Mouse (Mus musculus) liver, embryonic 11.5 days (tissue): ENCODE measurements around the gene Wnt7b. TPM values are rescaled to one million over a fixed set of nuclear protein-coding genes. Genes with fewer than 3 reads are reported as not detected.

Experiments
- ATAC-seq: fragments of 200-750 bp; cut with Nextera tagmentation; replicated peaks from 2 replicates; pipeline ENCODE4 v1.8.0; 2017; ENCODE audit warnings: moderate number of reproducible peaks, mild to moderate bottlenecking, moderate TSS enrichment, moderate library complexity; ENCODE audit not compliant: low FRiP score
- DNase-seq: peaks from one replicate; pipeline ENCODE4 v3.0.0-alpha.2; 2017; ENCODE audit warnings: low spot score
- H3K27ac ChIP-seq: fragments of 300-500 bp; sonication (generic); 2 replicates; pipeline ENCODE4 v1.5.1; 2014; ENCODE audit warnings: mild to moderate bottlenecking, low read depth, low read length, control low read depth
- H3K27me3 ChIP-seq: fragments of 300-500 bp; sonication (generic); replicated peaks from 2 replicates; pipeline ENCODE4 v1.6.1; 2014; ENCODE audit warnings: low read length, mixed read lengths; ENCODE audit not compliant: control insufficient read depth, insufficient read depth
- H3K36me3 ChIP-seq: fragments of 300-500 bp; sonication (generic); 2 replicates; pipeline ENCODE4 v1.6.1; 2014; ENCODE audit warnings: mild to moderate bottlenecking, low read length, moderate library complexity, mixed read lengths; ENCODE audit not compliant: control insufficient read depth, insufficient read depth
- H3K4me1 ChIP-seq: fragments of 300-500 bp; sonication (generic); replicated peaks from 2 replicates; pipeline ENCODE4 v1.6.1; 2014; ENCODE audit warnings: low read length, mixed read lengths; ENCODE audit not compliant: control insufficient read depth, insufficient read depth
- H3K4me2 ChIP-seq: fragments of 300-500 bp; sonication (generic); 2 replicates; pipeline ENCODE4 v1.6.1; 2014; ENCODE audit warnings: mild to moderate bottlenecking, control low read depth, moderate library complexity
- H3K4me3 ChIP-seq: fragments of 300-500 bp; sonication (generic); 2 replicates; pipeline ENCODE4 v1.5.1; 2014; ENCODE audit warnings: low read depth, low read length, control low read depth
- H3K9ac ChIP-seq: fragments of 300-500 bp; sonication (generic); 2 replicates; pipeline ENCODE4 v1.6.1; 2014; ENCODE audit warnings: low read depth, low read length, control low read depth
- H3K9me3 ChIP-seq: fragments of 300-500 bp; sonication (generic); 2 replicates; pipeline ENCODE4 v1.6.1; 2016; ENCODE audit warnings: low read length, inconsistent platforms, mixed read lengths; ENCODE audit not compliant: control insufficient read depth
- WGBS: fragments of 180-500 bp; shearing (Covaris S2); extraction: QIAGEN DNeasy Blood & Tissue Kit; methylation state at CpG from one replicate; pipeline ENCODE4 v1.1.7; 2014; 5-methylcytosine and 5-hydroxymethylcytosine counted together
- polyA plus RNA-seq: library from polyadenylated mRNA; unstranded; fragments of >200 nt; fragmentation: Nextera tagmentation; extraction: Ambion mirVana; gene quantifications from 2 replicates; pipeline ENCODE4 v1.2.1, GENCODE M21; 2014

The Wnt7b gene
- polyA plus RNA-seq, 1 experiment from 2014 or later = 2.2 TPM

GRCm38 (mm10) chr15:85612660-85613357, 30.5 kb upstream of the Wnt7b start:
- Histone ChIP-seq H3K4me2 (no peak overlapping the region), H3K36me3 (no peaks in the 10 kb centered on the region), H3K4me1 (no peaks in the 10 kb centered on the region; the same call in 1 of the 2 replicates), H3K27me3 (peaks cover 20% of the 10 kb centered on the region), H3K9me3 (0 out of 2 replicates have a peak, but pooled peaks cover 2% of the 10 kb centered on the region), H3K9ac (no peak overlapping the region), H3K4me3 (no peak overlapping the region), H3K27ac (no peak overlapping the region)
- WGBS = 61% methylated on average over 8 of the region's 8 CpGs
- DNase-seq = no peak
- no peak for ATAC-seq

GRCm38 (mm10) chr15:85611701-85612520, 29.6 kb upstream of the Wnt7b start:
- H3K4me1 ChIP-seq = no peaks in the 10 kb centered on the region; the same call in 1 of the 2 replicates
- 0 out of 2 replicates have a peak, but pooled peaks cover 2% of the 10 kb centered on the region for H3K9me3 ChIP-seq
- DNase-seq (no peak), ATAC-seq (no peak)
- no peak overlapping the region for H3K9ac ChIP-seq
- H3K4me3 ChIP-seq = no peak overlapping the region
- peaks cover 20% of the 10 kb centered on the region for H3K27me3 ChIP-seq
- no peak overlapping the region for H3K4me2 ChIP-seq
- H3K27ac ChIP-seq = no peak overlapping the region
- 73% methylated on average over 16 of the region's 16 CpGs for WGBS
- no peaks in the 10 kb centered on the region for H3K36me3 ChIP-seq

- DNase-seq (no peak), ATAC-seq (no peak; the same call in 1 of the 2 replicates)
- H3K4me2 ChIP-seq = no peak overlapping the region
- H3K4me1 ChIP-seq = no peaks in the 10 kb centered on the region; the same call in 1 of the 2 replicates
- H3K9ac ChIP-seq = no peak overlapping the region
- 0 out of 2 replicates have a peak, but pooled peaks cover 2% of the 10 kb centered on the region for H3K9me3 ChIP-seq
- no peaks in the 10 kb centered on the region for H3K36me3 ChIP-seq
- H3K27ac ChIP-seq = no peak overlapping the region
- no peak overlapping the region for H3K4me3 ChIP-seq
- H3K27me3 ChIP-seq = peaks cover 16% of the 10 kb centered on the region
- WGBS = 47% methylated on average over 8 of the region's 8 CpGs
Observed at GRCm38 (mm10) chr15:85610618-85611218, 28.4 kb upstream of the Wnt7b start.

GRCm38 (mm10) chr15:85610120-85610519, 27.8 kb upstream of the Wnt7b start:
- no peaks in the 10 kb centered on the region; the same call in 1 of the 2 replicates for H3K4me1 ChIP-seq
- no peak overlapping the region for H3K27ac ChIP-seq
- no peak overlapping the region for H3K4me3 ChIP-seq
- DNase-seq (no peak), ATAC-seq (no peak)
- H3K9ac ChIP-seq = no peak overlapping the region
- no peak overlapping the region for H3K4me2 ChIP-seq
- H3K9me3 ChIP-seq = 0 out of 2 replicates have a peak, but pooled peaks cover 2% of the 10 kb centered on the region
- H3K27me3 ChIP-seq = peaks cover 10% of the 10 kb centered on the region
- 59% methylated on average over 5 of the region's 5 CpGs for WGBS
- H3K36me3 ChIP-seq = no peaks in the 10 kb centered on the region

- no peak overlapping the region for H3K4me2 ChIP-seq
- 0 out of 2 replicates have a peak, but pooled peaks cover 2% of the 10 kb centered on the region for H3K9me3 ChIP-seq
- DNase-seq (no peak), ATAC-seq (no peak)
- 81% methylated on average over 5 of the region's 5 CpGs for WGBS
- no peak overlapping the region for H3K9ac ChIP-seq
- no peak overlapping the region for H3K4me3 ChIP-seq
- no peaks in the 10 kb centered on the region for H3K36me3 ChIP-seq
- H3K4me1 ChIP-seq = no peaks in the 10 kb centered on the region; the same call in 1 of the 2 replicates
- no peak overlapping the region for H3K27ac ChIP-seq
- H3K27me3 ChIP-seq = peaks cover 3% of the 10 kb centered on the region; the same call in 1 of the 2 replicates
Observed at GRCm38 (mm10) chr15:85609266-85610004, 27.2 kb upstream of the Wnt7b start.

GRCm38 (mm10) chr15:85605962-85606610, 23.8 kb upstream of the Wnt7b start:
- ATAC-seq (no peak), DNase-seq (no peak)
- H3K27ac ChIP-seq = no peak overlapping the region
- H3K4me1 ChIP-seq = no peaks in the 10 kb centered on the region
- H3K9ac ChIP-seq = no peak overlapping the region
- no peaks in the 10 kb centered on the region; the same call in 1 of the 2 replicates for H3K27me3 ChIP-seq
- WGBS = 60% methylated on average over 17 of the region's 17 CpGs
- H3K4me3 ChIP-seq = no peak overlapping the region
- H3K4me2 ChIP-seq = no peak overlapping the region
- no peaks in the 10 kb centered on the region for H3K9me3 ChIP-seq
- no peaks in the 10 kb centered on the region for H3K36me3 ChIP-seq

- DNase-seq = no peak
- H3K27me3 ChIP-seq = peaks cover under 1% of the 10 kb centered on the region
- no peak overlapping the region for H3K4me3 ChIP-seq
- H3K27ac ChIP-seq = no peak overlapping the region
- WGBS = 85% methylated on average over 8 of the region's 8 CpGs
- H3K9me3 ChIP-seq = no peaks in the 10 kb centered on the region
- no peaks in the 10 kb centered on the region for H3K4me1 ChIP-seq
- H3K36me3 ChIP-seq = no peaks in the 10 kb centered on the region
- no peak overlapping the region for H3K4me2 ChIP-seq
- no peak overlapping the region for H3K9ac ChIP-seq
- no peak for ATAC-seq
Observed at GRCm38 (mm10) chr15:85604938-85605337, 22.7 kb upstream of the Wnt7b start.

GRCm38 (mm10) chr15:85604507-85604906, 22.2 kb upstream of the Wnt7b start:
- Histone ChIP-seq H3K27me3 (peaks cover 4% of the 10 kb centered on the region), H3K4me2 (no peak overlapping the region), H3K27ac (no peak overlapping the region), H3K4me1 (no peaks in the 10 kb centered on the region), H3K9ac (no peak overlapping the region), H3K36me3 (no peaks in the 10 kb centered on the region), H3K9me3 (no peaks in the 10 kb centered on the region), H3K4me3 (no peak overlapping the region)
- 72% methylated on average over 4 of the region's 4 CpGs for WGBS
- ATAC-seq (no peak), DNase-seq (no peak)
